Mouse (Mus musculus) testis, adult 10 weeks (tissue): ENCODE results near the gene Kif1b. TPM values are rescaled to one million over a fixed set of nuclear protein-coding genes. Genes with fewer than 3 reads are reported as not detected.

ENCODE experiments used
- polyA plus RNA-seq: library from polyadenylated mRNA; stranded (reverse); fragments of 350-450 nt; fragmentation: Illumina TruSeq; extraction: RNeasy Lipid Tissue Mini Kit (QIAGEN cat#74804); gene quantifications from one replicate; pipeline ENCODE4 v1.2.3, GENCODE M21; 2014; ENCODE audit warnings: low read depth, low replicate concordance

Kif1b gene
- polyA plus RNA-seq, result 21.7 TPM

DNA sequence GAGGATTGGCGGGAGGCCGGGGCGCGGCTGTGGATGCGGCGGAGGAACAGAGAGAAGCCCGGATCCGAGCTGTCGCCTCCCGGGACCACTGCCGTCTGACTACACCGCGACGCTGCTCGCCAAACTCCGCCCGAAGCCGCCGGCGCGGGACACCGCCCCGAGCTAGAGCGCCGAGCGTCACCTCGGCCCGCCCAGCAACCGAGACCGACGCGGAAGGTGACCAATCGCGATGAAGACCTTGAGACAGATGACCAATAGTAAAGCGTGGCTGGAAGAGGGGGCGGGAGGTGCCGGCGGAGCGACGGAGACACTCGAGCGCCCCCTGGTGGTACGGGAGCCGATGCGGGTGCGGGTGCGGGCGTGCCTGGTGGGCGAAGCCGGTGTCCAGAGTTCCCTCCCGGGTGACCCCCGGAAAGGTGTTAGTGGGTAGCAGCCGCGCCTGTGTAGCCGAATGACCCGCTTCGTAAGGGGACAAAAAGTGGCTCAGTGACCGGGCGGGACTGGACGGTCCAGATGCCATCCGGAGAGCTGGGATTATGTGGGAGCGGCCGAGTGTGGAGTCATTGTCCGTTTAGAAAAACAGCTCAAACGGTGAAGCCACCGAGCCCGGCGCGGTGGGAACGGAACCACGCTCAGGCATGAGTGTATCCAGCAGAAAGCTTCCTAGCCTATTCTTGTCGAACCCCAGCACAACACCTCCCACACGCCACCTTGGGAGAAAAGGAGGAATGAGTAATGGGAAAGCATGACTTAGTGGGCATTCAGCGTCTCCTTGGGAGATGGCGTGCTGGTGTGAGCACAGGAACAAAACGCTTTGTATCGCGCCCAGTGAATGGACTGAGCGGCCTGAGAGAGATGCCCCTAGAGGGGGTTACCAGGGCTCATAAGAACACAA, at the start of gene Kif1b:
TSS of gene Kif1b (minus strand) at position 98 of the 895 bp plus-strand sequence.

DNA sequence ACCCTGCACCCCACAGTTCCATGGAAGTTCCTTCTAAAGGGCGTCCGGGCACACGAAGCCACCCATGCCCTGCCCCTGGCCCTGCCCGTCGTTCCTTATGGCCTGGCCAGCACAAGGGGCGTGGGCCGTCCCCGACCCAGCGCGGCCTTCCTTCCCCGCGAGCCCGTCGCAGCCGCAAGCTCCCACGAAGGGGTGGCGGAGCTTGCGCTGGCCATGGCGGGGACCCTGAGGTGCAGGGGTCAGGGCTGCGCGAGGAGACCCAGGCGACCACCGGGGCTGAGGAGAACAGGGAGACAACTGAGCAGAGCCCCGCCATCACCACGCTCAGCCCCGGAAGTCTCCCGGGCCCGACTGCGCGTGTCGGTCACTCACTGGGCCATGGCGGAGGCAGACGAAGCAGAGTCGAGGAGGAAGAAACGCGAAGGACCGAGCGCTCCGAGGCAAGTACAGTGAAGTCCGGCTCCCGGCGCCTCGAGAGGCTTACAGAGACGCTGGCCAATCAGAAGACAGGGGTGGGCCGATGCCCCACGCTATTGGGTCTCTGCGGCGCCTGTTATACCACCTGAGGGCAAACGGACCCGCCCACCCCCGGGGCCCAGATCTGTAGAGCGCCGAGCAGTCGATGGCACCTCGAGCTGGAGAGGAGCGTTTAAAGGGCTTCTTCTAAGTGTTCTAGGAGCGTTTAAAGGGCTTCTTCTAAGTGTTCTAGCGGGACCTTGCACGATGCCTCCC, 141.1 kb downstream of the Kif1b start, which contains the start of gene Pgd:
TSS of gene Pgd (minus strand) at position 557 of the 732 bp plus-strand sequence.

DNA sequence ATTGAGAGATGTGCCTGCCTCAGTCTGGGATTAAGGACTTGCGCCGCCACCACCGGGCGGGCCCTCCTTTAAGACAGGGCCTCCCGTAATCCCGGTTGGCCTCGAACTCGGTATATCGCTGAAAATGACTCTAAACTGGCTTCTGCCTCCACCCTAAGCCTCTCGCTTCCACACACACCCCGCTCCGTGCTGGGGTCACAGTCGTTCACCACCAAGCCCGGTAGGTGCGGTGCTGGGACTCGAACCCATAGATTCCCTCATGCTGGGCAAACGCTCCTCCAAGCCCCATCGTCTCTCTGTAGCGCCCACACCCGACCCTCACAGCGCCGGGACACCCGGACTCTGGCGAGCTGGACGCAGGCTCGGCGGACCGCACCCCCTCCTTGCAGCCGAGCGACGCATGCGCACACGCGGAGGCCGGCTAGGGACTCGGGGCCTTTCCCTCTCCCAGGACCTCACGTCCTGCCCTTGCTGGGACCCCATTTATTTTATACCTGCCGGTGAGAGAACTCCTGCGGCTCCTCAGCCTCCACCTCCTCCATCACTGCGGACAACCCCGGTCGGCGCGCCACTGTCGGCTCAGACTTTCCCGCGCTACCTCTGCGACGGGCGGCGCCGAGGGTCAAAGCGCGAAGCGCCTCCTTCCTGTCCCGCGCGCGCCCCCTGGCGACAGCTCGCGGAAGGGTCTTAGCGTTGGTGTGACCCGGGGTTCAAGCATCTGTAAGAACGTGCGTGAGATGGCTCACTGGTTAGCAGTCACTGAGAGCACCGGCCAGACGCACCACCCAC, 170.3 kb downstream of the Kif1b start, which contains the start of gene Cenps:
TSS of gene Cenps (minus strand) at position 648 of the 789 bp plus-strand sequence.

DNA sequence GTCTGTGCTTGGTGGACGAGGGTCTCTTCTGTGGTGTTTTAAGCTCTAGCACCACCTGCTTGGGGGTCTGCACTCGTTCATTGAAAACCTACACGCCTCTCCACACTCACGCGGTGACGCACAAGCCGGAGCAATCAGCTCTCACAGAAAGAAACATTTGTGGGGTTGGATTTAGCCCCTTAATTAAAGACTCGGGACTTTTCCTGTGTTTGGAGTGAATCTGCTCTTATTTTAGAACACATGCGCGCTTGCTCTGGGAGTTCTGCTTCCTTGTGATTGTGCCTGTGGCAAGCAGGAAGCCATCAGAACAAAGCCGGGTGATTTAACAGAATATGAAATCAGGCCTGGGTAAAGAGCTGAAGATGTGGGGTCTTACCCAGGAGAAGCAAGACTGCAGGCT, 180.8 kb downstream of the Kif1b start, which contains the start of gene Cort:
TSS of gene Cort (minus strand) at position 101 of the 400 bp plus-strand sequence.

Other genes with a start within 250 kb of the Kif1b start
- gene Pex14, start 207.8 kb downstream of the Kif1b start, polyA plus RNA-seq, result 1.1 TPM
- 3.3 TPM for gene Dffa, start 203.5 kb downstream of the Kif1b start, polyA plus RNA-seq
- gene Cort, start 180.9 kb downstream of the Kif1b start, polyA plus RNA-seq, result not detected
- gene Cenps, start 170.1 kb downstream of the Kif1b start, polyA plus RNA-seq, result 12.6 TPM
- 6.4 TPM for gene Pgd, start 140.9 kb downstream of the Kif1b start, polyA plus RNA-seq
- gene Ube4b, start 119.1 kb upstream of the Kif1b start, polyA plus RNA-seq, result 9.0 TPM
- gene Rbp7, start 147.3 kb upstream of the Kif1b start, polyA plus RNA-seq, result 0.94 TPM
- gene Tmem274, start 169.7 kb upstream of the Kif1b start, polyA plus RNA-seq, result not detected
- gene Nmnat1, start 177.5 kb upstream of the Kif1b start, polyA plus RNA-seq, result 5.2 TPM
- gene Lzic, start 177.5 kb upstream of the Kif1b start, polyA plus RNA-seq, result 49.0 TPM
- gene Ctnnbip1, start 210.5 kb upstream of the Kif1b start, polyA plus RNA-seq, result 1.3 TPM